Mouse (Mus musculus) cerebellum, postnatal 14 days (tissue): ENCODE data around the gene Pik3ap1.
"Not testable (repeated sequence)": the region's sequence is repeated elsewhere in the genome, so short reads cannot be mapped to it uniquely, and the experiment has no call there.

Experiments used
- DNase-seq, 2 experiments: peaks; one replicate each; pipeline ENCODE4 v3.0.0; 2021; ENCODE audit warnings: mixed read lengths in 2 of 2

Pik3ap1 gene

GRCm38 (mm10) chr19:41332228-41332627 lies 52.7 kb downstream of the Pik3ap1 start:
- no peak for DNase-seq

- no peak for DNase-seq
Observed at GRCm38 (mm10) chr19:41330401-41330800, 54.5 kb downstream of the Pik3ap1 start.

- DNase-seq: no peak
Observed at GRCm38 (mm10) chr19:41329961-41330360, 54.9 kb downstream of the Pik3ap1 start.

GRCm38 (mm10) chr19:41328743-41329142 lies 56.2 kb downstream of the Pik3ap1 start:
- no peak for DNase-seq

GRCm38 (mm10) chr19:41323813-41324212 lies 61.1 kb downstream of the Pik3ap1 start:
- DNase-seq: no peak

- no peak for DNase-seq
Observed at GRCm38 (mm10) chr19:41323125-41323524, 61.8 kb downstream of the Pik3ap1 start.

- DNase-seq: no peak
Observed at GRCm38 (mm10) chr19:41321149-41321548, 63.8 kb downstream of the Pik3ap1 start.

- DNase-seq: peak; percentile 65 to 79
Observed at GRCm38 (mm10) chr19:41317315-41318095, 67.4 kb downstream of the Pik3ap1 start.

- DNase-seq: no peak
Observed at GRCm38 (mm10) chr19:41314696-41315095, 70.2 kb downstream of the Pik3ap1 start.

GRCm38 (mm10) chr19:41313663-41314062 lies 71.2 kb downstream of the Pik3ap1 start:
- DNase-seq: peak in 1 of 2 experiments; percentile 8

- not testable (repeated sequence) for DNase-seq
Observed at GRCm38 (mm10) chr19:41312587-41312986, 72.3 kb downstream of the Pik3ap1 start.

GRCm38 (mm10) chr19:41312027-41312426 lies 72.9 kb downstream of the Pik3ap1 start:
- DNase-seq: no peak

GRCm38 (mm10) chr19:41310971-41311703 lies 73.8 kb downstream of the Pik3ap1 start:
- peak in 1 of 2 experiments; percentile 11 for DNase-seq

GRCm38 (mm10) chr19:41303933-41304332 lies 81.0 kb downstream of the Pik3ap1 start:
- no peak for DNase-seq

- no peak for DNase-seq
Observed at GRCm38 (mm10) chr19:41303433-41303832, 81.5 kb downstream of the Pik3ap1 start.

- DNase-seq: no peak
Observed at GRCm38 (mm10) chr19:41301856-41302255, 83.0 kb downstream of the Pik3ap1 start.

- no peak for DNase-seq
Observed at GRCm38 (mm10) chr19:41299446-41299845, 85.5 kb downstream of the Pik3ap1 start.

GRCm38 (mm10) chr19:41290952-41291619 lies 93.8 kb downstream of the Pik3ap1 start:
- peak in 1 of 2 experiments; percentile 22 for DNase-seq

- peak in 1 of 2 experiments; percentile 8 for DNase-seq
Observed at GRCm38 (mm10) chr19:41288568-41288967, 96.3 kb downstream of the Pik3ap1 start.

- DNase-seq: no peak
Observed at GRCm38 (mm10) chr19:41287224-41287623, 97.7 kb downstream of the Pik3ap1 start.

GRCm38 (mm10) chr19:41284515-41284914 lies 100.4 kb downstream of the Pik3ap1 start:
- no peak for DNase-seq

GRCm38 (mm10) chr19:41282718-41283117 lies 102.2 kb downstream of the Pik3ap1 start:
- DNase-seq: no peak

- no peak for DNase-seq
Observed at GRCm38 (mm10) chr19:41282216-41282615, 102.7 kb downstream of the Pik3ap1 start.
